Mouse (Mus musculus): Measurements from ENCODE around the gene Ppbp.
"Not testable (repeated sequence)": the region's sequence is repeated elsewhere in the genome, so short reads cannot be mapped to it uniquely, and the experiment has no call there.

Ppbp gene

DNA sequence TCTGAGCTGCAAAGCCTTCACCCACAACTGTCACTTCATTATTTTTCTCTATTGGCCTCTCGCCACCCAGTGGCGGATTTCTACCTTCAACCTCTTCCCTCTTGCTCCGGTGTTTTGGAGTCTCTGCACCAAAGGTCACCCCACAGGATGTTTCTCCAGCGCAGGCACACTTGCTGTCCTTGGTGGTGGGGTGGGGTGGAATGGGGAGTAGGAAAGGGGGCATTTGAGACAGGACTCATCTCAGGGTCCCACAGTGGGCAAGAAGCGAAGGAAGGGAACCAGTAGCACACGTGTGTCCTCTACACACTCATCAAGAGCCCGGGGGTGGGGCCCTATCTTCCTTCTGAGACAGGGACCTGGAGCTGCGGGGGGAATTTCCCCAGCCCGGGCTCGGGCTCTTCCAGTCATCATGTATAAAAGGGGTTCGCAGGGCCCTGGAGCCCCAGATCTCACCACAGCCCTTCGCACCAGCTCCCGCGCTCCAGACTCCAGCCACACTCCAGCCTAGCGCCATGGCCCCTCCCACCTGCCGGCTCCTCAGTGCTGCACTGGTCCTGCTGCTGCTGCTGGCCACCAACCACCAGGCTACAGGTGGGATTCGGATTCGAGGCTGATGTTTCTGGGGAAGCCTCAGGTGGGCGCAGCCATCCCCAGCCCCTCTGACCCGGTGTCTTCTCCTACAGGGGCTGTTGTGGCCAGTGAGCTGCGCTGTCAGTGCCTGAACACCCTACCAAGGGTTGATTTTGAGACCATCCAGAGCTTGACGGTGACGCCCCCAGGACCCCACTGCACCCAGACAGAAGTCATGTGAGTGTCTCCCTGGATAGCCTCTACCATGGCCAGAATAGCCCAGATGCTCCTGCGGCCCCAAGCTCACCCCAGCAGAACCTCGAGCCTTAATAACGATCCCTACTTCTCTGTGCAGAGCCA is 17.6 kb downstream of the Ppbp start, which contains the start of gene Cxcl3:
Gene Cxcl3, plus strand, starts transcription at position 445 of the 930 bp plus-strand sequence.
- in situ Hi-C loops (cut with MseI, MboI): loop anchor here (5.0 to 10.0 kb wide), 2 partner anchors 121 to 124 kb away; no protein-coding TSS in a partner anchor

DNA sequence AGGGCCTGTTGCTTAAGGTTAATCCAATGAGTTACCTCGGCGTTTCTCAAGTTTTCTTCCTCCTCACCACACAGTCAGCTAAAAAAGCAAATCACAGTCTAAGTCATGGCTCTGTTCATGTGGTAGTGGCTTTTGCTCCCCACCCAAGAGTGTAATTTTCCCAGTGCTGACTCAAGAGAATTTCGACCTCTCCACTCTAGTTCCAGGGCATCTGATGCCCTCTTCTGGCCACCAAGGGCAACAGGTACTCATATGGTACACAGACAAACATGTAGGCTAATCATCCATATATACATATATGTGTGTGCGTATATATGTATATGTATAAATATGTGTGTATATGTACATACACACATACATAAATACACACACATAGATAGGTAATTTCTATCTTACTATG is 19.8 kb downstream of the Ppbp start:
- in situ Hi-C loops (cut with MseI, MboI): loop anchor here (5.0 to 10.0 kb wide), 2 partner anchors 123 to 126 kb away; no protein-coding TSS in a partner anchor

DNA sequence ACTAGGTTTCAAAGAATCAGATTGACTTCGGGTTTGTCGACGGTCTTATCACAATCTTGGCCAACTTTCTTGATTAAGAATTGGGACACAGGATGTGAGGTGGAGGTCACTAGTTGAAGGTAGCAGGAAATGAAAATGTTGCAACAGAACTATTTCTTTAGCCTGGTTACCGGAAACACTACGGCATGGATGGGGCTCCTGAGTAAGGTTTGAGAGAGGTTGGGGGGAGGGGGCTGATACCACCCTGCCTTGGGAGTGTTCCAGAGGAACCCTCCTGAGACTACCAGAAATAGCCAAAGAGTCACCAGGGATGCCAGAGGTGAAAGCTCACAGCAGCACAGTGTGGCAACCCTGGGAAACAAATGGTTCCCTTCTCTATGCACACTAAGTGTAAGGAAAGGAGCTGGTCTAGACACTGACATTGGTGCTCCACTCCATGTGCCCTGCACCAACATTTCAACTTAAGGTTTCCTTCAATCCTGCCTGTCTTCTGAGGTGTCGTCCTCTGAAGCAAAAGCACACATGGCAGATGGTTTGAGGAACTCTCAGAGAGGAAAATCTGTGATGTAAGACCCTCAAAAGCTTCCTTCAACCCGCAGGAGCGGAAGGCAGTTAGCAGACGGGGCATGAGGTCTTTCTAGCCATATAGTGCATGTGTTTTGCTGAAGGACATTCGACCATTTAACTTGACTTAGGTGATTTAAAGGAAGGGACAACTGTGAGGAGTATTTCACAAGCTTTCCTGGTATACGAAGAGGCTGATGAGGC is 21.2 kb downstream of the Ppbp start:
- in situ Hi-C loops (cut with MseI, MboI): loop anchor here (5.0 to 10.0 kb wide), 2 partner anchors 125 to 127 kb away; no protein-coding TSS in a partner anchor

- in situ Hi-C loops (cut with MseI, MboI): no loop called here
Observed at GRCm38 (mm10) chr5:90790074-90790502, 21.8 kb downstream of the Ppbp start.

DNA sequence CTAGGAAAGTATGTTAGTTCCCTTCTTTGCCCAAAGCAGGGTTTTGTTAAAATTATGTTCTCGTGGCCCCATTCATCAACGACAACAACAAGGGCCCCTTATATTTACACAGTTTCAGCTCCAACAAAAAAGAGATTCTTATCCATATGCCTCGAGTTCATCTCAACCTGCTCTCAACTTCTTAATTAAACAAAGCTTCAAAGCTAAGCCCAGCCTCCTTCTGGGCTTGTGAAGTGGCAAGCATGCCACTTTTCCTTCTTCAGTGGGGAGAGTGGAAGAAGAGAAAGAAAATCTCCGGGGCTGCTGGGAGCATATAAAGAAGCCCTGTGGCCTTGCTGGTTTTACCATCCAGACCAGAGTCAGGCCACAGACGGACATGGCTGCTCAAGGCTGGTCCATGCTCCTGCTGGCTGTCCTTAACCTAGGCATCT is 25.9 kb downstream of the Ppbp start, which contains the start of gene Cxcl15:
Gene Cxcl15, plus strand, starts transcription at position 340 of the 431 bp plus-strand sequence.
- in situ Hi-C loops (cut with MseI, MboI): no loop called here

GRCm38 (mm10) chr5:90795392-90795791 is 27.1 kb downstream of the Ppbp start:
- in situ Hi-C loops (cut with MseI, MboI): not testable (repeated sequence)

DNA sequence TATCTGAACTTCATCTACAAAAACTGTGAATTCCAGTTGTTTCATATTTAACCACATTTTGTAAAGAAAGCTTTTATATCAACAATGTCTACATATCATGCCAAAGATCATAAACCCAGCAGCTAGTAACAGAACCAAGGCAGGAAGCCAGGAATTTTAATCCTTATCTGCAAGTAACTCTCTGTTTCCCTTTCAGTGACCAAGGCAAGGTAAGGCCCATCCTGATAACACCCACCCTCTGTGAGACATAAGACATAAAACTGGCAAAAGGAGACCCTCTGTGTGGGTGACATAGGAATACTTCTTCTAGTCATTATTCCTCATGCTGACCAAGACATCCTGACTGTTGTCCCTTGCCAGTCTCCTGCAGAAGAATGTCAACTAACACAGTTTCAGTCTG is 36.3 kb downstream of the Ppbp start:
- in situ Hi-C loops (cut with MseI, MboI): no loop called here

- in situ Hi-C loops (cut with MseI, MboI): no loop called here
Observed at GRCm38 (mm10) chr5:90806050-90806449, 37.7 kb downstream of the Ppbp start.

DNA sequence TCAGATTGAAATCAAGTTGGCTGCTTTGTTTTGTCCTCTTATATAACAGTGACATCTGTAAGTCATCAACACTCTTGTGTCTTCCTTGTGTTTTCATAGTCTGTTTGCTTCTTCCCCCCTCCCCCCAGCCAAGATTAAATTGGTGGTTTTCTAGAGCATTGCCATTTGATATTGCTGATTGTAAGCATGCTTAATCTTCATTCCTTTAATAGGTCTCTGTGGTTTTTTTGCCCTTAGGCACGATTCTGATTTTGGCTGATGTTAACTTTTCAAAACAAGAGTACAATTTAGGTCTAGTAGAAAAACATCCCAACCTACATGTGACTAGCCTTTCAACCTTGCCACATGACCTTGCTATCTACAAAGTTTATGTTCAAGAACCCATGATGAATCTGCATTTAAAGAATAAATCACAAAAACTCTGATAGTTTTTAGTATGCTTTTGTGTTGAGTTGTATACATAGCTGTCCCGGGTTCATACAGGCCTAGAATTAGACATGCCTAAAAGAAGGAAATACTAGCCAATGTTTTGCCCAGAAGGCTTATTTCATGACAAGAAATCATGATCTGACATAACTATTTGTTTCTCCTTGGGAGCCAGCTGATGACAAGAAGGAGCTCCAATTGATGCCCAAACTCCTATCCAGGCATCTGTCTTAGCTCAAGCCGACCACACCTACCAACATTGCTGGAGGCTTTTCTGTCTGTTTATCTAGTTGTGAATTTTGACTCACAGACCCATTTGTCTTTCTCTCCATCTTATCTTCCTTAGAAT is 39.0 kb downstream of the Ppbp start:
- in situ Hi-C loops (cut with MseI, MboI): no loop called here

Data from mouse trophoblast stem cell (cell line).